Mouse (Mus musculus) heart, adult 8-10 months (tissue): Measurements from ENCODE around the gene Nlk. TPM values are rescaled to one million over a fixed set of nuclear protein-coding genes. Genes with fewer than 3 reads are reported as not detected.
"Not testable (repeated sequence)": the region's sequence is repeated elsewhere in the genome, so short reads cannot be mapped to it uniquely, and the experiment has no call there.

Experiments used
- DNase-seq: peaks from one replicate; pipeline ENCODE4 v3.0.0; 2022; ENCODE audit warnings: low spot score
- total RNA-seq, 4 experiments: library from RNA; stranded (reverse); gene quantifications; 2 replicates each; pipeline ENCODE4 v1.2.4; 2022

Nlk gene
- total RNA-seq, 4 experiments from 2014 or later: 11.7 to 15.2 (median 12.4) TPM

DNA sequence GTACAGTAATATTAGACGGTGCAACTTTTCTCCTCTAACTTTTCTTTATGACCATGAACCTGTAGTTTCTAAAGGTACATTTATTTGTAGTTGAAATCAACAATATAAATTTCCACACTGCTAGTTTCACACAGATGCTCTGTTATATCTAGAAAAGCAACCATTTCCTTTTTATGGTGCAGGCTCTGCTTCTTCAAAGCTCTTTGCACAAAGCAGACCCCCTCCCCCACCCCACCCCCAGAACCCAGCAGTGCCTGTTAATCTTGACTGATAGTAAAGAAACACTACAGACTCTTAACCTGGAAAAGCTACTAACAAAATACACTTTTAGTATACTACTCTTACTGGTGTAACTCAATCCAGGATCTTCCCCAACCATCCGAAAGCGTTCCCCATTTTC, 6.6 kb downstream of the Nlk start:
- DNase-seq: no peak

DNA sequence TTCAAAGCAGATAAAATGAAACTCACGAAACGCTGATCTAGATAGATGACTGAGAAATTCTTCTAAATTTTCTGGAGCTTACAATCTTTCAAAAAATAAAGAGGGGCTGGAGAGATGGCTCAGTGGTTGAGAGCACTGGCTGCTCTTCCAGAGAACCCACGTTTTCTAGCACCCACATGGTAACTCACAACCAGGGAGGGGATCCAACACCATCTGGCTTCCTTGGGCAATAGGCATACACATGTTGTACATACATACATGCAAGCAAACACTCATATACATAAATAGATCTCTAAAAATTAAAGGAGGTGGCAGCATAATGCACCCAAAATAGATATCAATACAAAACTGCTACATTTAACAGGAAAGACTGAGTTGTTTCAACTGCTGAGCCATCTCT, 16.1 kb downstream of the Nlk start:
- DNase-seq: no peak

DNA sequence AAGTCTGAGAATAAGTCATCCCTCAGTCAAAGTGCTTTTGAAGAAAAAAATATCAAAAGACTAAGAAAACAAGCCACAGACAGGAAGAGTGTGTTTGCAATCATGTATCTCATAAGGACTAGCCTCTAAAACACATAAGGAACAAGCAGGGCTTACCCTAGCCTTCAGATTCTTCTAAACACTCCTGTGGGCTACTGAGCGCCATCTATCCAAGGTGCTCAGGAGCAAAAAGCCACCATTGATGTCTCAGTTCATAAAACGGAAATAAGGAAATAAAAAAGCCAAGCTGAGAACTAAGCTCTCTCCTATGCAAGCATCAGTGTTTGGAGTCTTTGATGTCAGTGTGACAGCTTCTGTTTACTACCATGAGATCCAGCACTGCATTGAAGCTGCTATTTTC, 18.4 kb downstream of the Nlk start:
- DNase-seq: no peak

DNA sequence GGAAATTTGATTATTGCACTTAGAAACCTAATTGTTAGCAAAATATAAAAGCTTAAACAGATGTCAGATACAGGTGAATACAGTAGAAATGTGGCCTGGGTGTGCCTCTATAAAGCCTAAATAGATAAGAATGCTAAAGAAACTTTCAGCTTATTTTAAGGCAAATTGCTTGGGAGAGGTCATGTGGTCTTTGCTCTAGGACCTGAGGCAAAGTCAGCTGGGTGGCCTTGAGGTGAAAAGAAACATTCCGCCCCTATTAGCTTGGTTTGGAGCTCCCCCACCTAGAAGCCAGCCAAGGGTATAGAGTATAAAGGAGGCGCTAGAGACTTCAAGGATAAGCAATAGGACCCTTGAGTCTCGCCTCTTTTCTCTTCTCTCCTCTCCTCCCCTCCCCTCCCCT, 28.5 kb downstream of the Nlk start:
- DNase-seq: no peak

DNA sequence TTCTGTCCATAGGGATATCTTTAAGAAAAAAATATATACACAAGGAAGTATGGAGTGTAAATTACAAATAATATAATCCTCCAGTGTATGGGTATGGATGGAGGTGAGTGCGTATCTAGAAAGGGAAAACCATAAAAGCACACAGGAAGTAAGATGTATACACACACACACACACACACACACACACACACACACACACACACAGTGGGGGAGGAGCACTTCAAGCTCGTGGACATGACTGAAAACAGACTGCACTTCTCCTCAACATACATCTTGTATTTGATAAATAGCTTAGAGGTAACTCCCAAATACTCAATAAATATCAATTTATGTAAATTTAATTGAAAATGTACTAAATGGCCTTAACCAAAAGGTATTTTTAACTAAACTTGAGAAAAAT, 32.3 kb downstream of the Nlk start:
- DNase-seq: no peak

DNA sequence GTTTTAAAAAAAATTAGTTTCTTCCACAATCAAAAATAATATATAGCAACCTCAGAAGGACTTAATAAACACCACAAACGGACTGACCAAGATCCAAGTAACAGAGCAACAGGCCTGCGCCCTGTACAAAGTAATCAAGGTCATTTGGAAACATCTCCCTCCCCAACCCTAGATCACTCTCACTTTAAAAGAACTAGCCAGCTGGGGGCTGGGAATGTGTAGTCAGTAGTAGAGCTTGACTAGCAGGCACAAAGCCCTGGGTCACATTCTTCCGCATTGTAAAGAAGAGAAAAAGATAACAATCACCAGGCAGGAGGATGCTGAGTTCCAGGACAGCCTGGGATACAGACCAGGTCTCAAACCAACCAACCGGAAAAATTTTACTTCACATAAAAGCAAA, 33.3 kb downstream of the Nlk start:
- no peak for DNase-seq

DNA sequence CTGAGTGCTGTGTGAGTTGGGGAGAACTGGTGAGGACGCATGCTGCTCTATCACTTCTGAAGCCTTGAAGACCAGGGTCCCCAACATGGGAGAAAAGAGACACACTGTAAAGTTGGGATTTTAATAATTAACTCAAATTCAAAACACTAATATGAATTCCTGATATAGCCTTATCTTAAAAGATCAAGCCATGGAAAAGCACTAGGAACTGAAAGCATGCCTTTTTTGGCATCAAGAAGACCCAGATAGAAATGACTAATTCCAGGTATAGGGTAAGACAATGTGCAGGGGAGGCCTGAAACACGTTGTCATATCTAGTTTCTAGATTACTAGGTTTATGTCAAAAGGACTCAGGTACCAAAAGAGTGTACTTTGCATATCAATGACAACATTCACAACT, 48.0 kb downstream of the Nlk start:
- no peak for DNase-seq

DNA sequence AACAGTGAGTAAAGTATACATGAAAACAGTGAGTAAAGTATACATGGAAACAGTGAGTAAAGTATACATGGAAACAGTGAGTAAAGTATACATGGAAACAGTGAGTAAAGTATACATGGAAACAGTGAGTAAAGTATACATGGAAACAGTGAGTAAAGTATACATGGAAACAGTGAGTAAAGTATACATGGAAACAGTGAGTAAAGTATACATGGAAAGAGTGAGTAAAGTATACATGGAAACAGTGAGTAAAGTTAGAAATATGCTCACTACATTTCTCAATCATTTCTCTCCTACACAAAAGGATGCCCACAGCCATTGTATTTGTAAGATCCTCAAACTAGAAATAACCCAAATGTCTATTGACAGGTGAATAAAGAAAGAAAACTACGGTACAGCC, 48.8 kb downstream of the Nlk start:
- not testable (repeated sequence) for DNase-seq

DNA sequence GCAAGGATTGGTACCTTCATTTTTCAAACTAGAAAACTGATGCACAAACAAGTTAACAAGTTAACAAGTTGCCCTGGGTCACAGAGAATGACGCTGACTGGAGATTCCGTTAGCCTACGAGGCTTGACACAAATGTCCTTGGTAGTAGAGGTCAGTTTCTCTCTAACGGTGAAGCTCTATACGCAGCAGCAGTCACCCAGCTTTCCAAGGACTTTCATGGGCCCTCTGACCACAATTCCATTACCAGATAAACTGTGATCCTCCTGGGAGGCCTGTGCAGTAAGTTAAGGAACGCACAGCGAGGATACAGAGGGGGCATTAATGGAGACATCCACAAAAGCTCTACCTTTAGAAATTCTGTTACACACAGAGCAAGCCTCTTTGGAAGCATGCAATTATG, 53.4 kb downstream of the Nlk start:
- no peak for DNase-seq

DNA sequence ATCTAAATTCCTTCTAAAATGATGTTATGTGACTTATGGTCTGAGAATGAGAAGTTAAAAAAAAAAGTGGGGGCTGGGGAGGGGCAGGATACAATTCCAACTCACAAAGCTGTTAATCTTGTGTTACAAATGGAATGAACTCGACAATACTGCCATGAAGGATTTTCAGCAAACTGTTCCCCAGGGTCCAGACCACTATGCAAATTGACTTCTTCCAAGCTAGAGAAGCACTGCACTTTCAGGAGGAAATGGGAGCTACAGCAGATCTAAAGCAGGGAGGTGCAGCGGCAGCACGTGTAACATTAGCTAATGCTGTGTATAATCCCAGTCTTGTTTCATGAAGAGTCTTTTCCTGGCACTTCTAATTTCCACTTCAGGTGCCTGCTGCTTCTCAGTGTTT, 55.0 kb downstream of the Nlk start:
- DNase-seq: no peak

DNA sequence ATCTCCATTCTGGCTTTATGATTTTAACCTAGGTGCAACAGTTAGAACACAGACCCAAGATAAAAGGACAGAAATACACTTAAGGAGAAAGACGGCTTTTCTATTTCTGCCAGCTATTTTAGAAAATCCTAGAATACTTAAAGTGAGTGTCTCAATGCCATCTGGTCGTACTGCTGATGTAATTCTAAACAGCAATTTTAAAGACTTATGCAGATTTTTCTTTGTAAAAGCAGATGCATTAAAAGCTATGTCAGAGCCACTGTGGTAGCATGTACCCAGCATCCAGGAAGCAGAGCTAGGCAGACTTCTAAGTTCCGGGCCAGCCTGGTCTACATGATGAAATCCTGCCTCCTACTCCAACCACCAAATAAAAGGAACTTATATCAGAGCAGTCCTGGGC, 56.1 kb downstream of the Nlk start:
- no peak for DNase-seq

DNA sequence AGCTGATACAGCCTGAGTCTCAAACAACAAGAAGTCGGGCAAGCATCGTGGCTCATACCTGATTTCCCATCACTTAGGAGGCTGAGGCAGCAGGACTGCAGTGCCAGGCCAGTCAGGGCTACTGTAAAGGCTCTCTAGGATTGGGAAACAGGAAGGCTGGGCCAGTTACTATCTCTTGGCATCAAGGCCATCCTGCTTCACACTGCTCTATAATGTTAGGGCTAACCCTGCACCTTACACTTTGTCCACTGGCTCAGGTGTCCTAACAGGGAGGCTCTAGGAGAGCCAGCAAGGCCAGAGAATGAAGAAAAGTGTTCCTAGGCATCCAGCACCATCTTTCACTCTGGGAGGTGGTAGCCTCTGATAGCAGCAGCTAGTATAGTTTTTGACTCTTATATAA, 64.4 kb downstream of the Nlk start:
- DNase-seq: no peak

DNA sequence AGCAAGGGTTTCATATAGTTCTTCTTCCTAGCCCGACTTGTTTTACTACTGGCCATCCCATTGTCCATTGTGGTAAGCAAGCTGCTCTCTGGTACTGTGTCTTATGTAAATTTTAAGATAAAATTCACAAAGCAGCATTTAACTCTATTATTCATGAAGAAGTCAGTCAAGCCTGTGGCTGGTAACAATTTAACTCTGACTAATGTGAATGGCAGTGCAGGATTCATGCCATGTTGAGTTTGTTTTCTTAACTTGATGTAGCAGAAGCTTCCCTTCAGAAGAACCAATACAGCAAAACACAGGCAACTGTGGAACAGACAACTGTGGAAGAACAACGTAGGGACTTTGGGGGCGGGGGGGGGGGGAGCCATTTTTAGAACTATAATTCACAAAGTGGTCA, 68.3 kb downstream of the Nlk start:
- no peak for DNase-seq

DNA sequence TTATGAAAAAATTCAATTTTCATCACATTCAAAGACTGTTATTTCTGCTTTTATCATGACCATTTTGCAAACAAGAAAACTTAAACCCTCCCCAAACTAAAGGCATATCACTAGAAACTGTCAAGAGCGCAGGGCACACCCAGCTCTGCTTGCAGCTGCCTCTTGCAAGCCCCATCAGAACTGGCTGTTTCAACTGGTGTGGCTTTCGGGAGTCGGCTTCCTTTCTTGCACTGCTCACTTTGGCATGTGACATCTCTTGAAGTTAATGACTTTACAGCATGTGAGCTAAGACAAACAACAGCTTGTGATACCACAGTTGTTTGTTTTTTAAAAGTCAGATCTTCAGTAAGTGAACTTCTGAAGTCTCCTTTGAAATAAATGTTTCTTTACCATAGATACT, 72.8 kb downstream of the Nlk start:
- DNase-seq: peak; percentile 46

DNA sequence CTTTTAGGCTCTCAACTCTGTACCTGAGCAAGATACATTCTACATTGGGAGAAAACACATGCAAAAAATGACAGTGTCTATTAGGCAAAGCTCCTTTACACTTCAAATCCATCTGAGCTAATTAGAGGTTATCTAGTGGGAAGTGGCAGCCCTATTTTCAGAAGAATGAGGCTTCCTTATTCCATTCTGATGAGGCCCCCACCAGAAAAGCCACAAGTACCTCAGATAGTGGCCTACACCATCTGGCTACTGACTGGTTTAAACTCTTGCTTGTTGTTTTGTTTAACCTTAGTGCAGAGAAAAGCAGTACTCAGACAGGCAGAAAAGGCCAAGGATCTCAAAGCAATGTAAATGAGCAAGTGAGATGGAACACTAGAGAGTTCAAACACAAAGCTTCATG, 75.2 kb downstream of the Nlk start:
- no peak for DNase-seq

DNA sequence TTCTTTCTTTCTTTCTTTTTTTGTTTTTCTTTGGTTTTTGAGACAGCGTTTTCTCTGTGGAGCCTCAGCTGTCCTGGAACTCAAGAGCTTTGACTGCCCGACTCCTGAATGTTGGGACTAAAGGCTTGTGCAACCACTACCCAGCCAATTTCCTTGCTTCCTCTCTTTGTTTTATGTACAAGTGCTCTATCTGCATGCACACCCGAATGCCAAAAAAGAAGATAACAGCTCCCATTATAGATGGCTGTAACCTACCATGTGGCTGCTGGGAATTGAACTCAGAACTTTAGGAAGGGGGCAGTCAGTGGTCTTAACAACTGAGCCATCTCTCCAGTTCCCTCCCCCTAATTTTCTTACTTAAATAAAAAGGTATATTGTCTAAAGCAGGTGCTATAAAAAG, 77.0 kb downstream of the Nlk start:
- no peak for DNase-seq

DNA sequence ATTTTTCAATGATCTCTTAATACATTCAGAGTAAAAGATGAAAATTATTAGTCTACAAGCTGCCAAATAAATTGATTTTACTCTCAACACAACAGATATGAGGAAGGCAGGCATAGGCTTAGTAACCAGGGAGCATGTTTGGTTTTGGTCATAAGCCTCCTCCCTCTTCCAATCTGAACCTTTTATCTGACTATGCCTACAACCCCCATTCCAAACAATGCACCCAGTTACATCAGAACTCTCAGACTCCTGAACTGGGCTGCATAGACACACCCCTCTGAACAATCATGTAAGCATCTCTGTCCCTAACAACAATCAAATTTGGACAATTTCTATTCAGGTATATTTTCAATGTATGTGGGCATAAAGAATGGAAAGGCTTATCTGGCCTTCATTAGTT, 85.9 kb downstream of the Nlk start:
- no peak for DNase-seq

DNA sequence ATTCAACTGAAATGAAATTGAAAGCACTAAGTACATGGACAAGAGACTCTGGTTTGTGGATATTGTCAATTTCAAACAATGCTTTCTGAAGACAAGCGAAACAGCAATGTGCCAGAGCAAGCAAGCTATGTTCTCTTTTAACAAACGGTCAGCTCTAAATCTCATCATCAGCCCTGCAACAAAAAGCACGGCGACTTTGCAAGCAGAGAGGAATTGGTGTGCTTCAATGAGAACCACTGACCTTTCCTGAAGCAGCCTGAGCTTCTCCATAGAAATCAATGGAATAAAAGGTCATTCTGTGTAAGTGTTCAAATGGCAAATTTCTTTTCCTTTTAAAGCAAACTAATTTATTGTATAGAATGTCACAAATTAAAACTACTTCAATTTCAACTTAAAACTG, 87.5 kb downstream of the Nlk start:
- DNase-seq: no peak

DNA sequence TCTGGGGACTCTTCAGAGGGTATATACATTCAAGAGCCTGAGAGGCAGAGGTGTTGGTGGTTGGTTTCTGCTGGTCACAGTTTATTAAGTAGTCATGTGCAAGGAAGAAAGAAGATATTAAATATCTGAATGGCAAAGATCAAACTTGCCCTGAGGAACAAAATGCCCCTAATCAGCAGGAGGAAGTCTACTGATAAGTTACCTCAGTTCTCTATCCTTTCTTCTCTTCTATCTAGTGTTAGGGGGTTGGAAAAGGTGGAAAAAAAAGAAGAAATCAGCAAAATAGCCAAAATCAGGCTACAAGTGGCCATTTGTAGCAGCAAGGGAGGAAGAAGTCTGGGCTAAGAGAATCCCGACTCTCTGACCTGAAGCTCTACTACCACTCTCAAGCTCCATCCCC, 92.3 kb downstream of the Nlk start:
- no peak for DNase-seq

DNA sequence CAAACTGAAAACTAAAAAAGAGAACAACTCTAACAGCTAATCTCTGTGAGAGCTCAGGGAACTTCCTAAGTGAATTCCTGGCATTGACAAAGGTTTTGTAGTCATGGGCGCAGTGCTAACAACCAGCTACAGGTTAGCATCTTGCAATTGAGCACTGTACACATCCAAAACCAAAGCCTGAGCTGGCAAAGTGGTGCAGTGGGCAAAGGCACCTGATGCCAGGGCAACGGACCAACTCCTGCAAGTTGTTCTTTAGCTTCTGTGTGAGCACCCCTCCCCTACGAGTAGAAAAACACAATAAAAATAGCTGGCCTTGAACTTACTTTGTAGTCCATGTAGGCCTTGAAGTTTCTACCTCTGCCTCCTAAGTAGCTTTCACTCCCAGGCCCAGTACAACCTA, 94.4 kb downstream of the Nlk start:
- no peak for DNase-seq

DNA sequence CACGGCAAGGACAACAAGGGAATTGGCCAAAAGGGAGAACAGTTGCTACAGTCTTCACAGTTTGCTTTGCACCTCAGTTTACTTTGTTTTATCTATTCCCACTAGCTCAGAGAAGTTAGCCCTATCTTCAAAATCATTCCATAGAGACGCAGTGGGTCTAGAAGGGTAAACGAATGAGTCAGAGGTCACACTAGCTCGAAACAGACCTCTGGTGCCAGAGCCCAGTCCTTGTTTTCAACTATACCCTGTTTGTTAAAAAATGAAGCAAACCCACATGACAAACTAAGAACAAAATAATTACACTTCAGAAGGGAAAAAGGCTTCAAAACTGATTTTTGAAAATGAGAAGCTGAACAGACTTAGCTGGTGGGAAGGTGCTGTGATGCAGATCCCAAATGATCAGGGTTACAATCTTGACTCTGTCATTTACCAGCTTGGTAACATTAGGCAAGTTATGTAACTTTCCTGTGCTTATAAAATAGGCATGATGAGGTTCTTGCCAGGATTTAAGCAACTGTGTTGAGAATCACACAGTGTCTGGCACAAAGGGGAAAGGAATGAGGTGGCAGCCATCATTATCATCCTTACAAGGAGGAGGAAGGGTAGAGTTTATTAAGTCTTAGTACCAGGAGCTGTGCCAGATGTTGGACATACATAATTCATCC, 96.1 kb downstream of the Nlk start:
- no peak for DNase-seq

DNA sequence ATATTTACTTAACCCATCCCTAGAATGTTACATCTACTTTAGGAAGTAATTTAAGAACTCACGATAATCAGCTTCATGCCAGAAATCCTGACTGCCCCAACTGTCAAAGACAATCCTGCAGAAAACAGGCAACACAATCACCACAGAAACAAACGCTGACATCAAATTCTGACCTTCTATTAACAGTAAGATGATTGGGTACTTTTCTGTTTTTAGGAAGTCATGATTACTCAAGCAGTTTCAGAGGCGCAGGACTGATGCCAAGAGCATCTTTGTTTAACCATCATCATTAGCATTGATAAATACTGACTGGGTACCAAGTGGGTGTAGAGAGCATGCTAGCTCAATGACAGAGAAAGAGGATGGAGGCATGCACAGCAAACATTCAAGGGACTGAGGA, 96.7 kb downstream of the Nlk start:
- no peak for DNase-seq

DNA sequence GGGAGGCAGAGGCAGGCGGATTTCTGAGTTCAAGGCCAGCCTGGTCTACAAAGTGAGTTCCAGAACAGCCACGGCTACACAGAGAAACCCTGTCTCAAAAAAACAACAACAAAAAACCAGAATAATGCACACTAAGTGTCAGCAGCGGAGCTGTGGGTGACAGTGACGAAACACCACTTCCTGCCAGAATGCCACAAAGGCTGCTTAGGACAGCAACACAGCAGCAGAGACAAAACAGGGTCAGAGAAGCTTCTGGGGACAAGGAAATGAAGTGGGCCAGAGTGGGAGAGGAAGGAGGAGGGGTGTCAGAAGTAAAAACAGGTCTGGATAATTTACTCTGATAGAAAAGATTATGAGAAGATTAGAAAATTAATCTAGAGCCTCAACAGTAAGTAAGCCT, 97.1 kb downstream of the Nlk start:
- peak; percentile 8 for DNase-seq

DNA sequence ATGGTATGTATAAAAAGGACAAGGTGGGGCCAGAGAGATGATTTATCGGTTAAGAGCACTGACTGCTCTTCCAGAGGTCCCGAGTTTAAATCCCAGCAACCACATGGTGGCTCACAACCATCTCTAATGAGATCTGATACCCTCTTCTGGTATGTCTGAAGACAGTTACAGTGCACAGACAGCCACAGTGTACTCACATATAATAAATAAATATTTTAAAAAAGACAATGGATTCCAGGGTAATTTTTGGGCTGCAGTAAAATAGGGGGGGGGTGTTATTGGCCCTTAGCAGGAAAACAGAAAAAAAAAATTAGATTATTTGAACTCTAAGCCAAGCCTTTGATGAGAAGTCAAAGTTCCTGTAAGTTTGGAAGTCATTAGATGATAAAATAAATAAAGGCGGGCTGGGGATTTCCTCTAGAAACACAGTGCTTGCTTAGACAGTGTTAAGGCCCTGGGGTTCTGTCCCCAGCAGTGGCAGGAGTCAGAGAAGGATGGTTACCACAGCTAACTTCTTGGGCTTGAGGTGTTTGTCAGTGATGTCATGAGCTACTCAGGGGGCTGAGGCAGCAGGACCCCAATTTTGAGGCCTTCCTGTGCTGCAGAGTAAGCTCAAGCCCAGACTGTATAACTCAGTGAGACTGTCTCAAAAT, 98.3 kb downstream of the Nlk start:
- DNase-seq: no peak
